Mouse (Mus musculus): ENCODE results near the gene Rnf216. TPM values are rescaled to one million over a fixed set of nuclear protein-coding genes. Genes with fewer than 3 reads are reported as not detected.

Rnf216 gene
- total RNA-seq, 4 experiments from 2014 or later = 42.4 to 47.3 (median 45.2) TPM

GRCm38 (mm10) chr5:143054703-143055102 lies 58.1 kb downstream of the Rnf216 start:
- DNase-seq (ENCODE audit: low spot score in 2 of 2) = no peak

- peak in 1 of 2 experiments; percentile 70 for DNase-seq (ENCODE audit: low spot score in 2 of 2)
Measured at GRCm38 (mm10) chr5:143053132-143053972, 59.4 kb downstream of the Rnf216 start.

GRCm38 (mm10) chr5:143052677-143053076 lies 60.1 kb downstream of the Rnf216 start:
- DNase-seq (ENCODE audit: low spot score in 2 of 2) = no peak

- DNase-seq (ENCODE audit: low spot score in 2 of 2) = no peak
Measured at GRCm38 (mm10) chr5:143051851-143052250, 60.9 kb downstream of the Rnf216 start.

GRCm38 (mm10) chr5:143050273-143050672 lies 62.5 kb downstream of the Rnf216 start:
- no peak for DNase-seq (ENCODE audit: low spot score in 2 of 2)

- DNase-seq (ENCODE audit: low spot score in 2 of 2) = no peak
Measured at GRCm38 (mm10) chr5:143049746-143050145, 63.0 kb downstream of the Rnf216 start.

GRCm38 (mm10) chr5:143049013-143049385 lies 63.8 kb downstream of the Rnf216 start:
- no peak for DNase-seq (ENCODE audit: low spot score in 2 of 2)

- DNase-seq (ENCODE audit: low spot score in 2 of 2) = no peak
Measured at GRCm38 (mm10) chr5:143048232-143049012, 64.4 kb downstream of the Rnf216 start.

- no peak for DNase-seq (ENCODE audit: low spot score in 2 of 2)
Measured at GRCm38 (mm10) chr5:143047586-143047985, 65.2 kb downstream of the Rnf216 start.

GRCm38 (mm10) chr5:143043902-143044301 lies 68.9 kb downstream of the Rnf216 start:
- DNase-seq (ENCODE audit: low spot score in 2 of 2) = no peak

GRCm38 (mm10) chr5:143043285-143043684 lies 69.5 kb downstream of the Rnf216 start:
- no peak for DNase-seq (ENCODE audit: low spot score in 2 of 2)

- no peak for DNase-seq (ENCODE audit: low spot score in 2 of 2)
Measured at GRCm38 (mm10) chr5:143038794-143039193, 74.0 kb downstream of the Rnf216 start.

- DNase-seq (ENCODE audit: low spot score in 2 of 2) = no peak
Measured at GRCm38 (mm10) chr5:143037201-143037600, 75.6 kb downstream of the Rnf216 start.

- no peak for DNase-seq (ENCODE audit: low spot score in 2 of 2)
Measured at GRCm38 (mm10) chr5:143036052-143036451, 76.7 kb downstream of the Rnf216 start.

GRCm38 (mm10) chr5:143035271-143035670 lies 77.5 kb downstream of the Rnf216 start:
- no peak for DNase-seq (ENCODE audit: low spot score in 2 of 2)

GRCm38 (mm10) chr5:143034108-143034507 lies 78.7 kb downstream of the Rnf216 start:
- no peak for DNase-seq (ENCODE audit: low spot score in 2 of 2)

GRCm38 (mm10) chr5:143033277-143033676 lies 79.5 kb downstream of the Rnf216 start:
- DNase-seq (ENCODE audit: low spot score in 2 of 2) = no peak

GRCm38 (mm10) chr5:143032639-143033146 lies 80.1 kb downstream of the Rnf216 start:
- no peak for DNase-seq (ENCODE audit: low spot score in 2 of 2)

- DNase-seq (ENCODE audit: low spot score in 2 of 2) = no peak
Measured at GRCm38 (mm10) chr5:143031681-143032080, 81.1 kb downstream of the Rnf216 start.

- no peak for DNase-seq (ENCODE audit: low spot score in 2 of 2)
Measured at GRCm38 (mm10) chr5:143031193-143031592, 81.6 kb downstream of the Rnf216 start.

GRCm38 (mm10) chr5:143023887-143024286 lies 88.9 kb downstream of the Rnf216 start:
- no peak for DNase-seq (ENCODE audit: low spot score in 2 of 2)

- DNase-seq (ENCODE audit: low spot score in 2 of 2) = no peak
Measured at GRCm38 (mm10) chr5:143022956-143023355, 89.8 kb downstream of the Rnf216 start.
